Mouse (Mus musculus): ENCODE measurements around the gene Dpy19l3. TPM values are rescaled to one million over a fixed set of nuclear protein-coding genes. Genes with fewer than 3 reads are reported as not detected.
A peak's percentile ranks its signal among the peaks of the same experiment; 100 is the strongest.

Dpy19l3 gene
- total and polyA plus RNA-seq, 2 experiments from 2014 or later, result 36.9 to 52.7 TPM

DNA sequence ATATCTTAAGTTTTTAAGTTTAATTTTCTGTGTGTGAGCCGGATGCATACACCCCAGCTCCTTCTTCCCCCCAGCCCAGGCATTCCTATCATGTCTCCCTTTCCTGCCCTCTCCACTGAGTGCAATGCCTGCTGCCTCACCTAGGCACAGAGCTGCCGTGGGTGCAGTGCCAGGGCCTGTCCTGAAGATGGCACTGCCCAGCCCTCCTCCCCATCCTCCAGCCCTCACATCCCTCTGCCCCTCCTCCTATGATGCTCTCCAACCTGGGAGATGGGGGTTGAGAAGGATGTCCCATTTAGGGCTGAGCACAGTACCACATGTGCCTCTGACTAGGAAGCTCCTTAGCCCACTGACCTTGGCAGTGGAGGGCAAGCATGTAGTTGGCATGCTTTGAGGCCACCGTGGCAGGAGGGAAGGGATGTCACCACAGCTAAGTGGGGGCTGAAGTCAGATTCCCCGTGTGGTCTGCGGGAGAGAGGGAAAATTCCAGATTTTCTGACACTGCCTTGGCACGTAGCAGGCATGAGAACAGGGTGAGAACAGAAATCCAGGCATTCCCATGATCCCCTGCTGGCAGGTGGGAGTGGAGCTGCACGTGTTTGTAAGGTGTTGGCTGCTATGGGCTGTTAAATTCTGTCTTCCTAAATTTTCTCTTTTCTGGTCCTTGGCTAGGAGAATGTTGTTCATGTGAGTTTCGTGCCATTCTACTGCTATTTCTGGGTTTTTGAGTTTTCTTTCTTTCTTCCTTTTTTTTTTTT is 35.7 kb downstream of the Dpy19l3 start:
- ATAC-seq (ENCODE audit: low FRiP score), result no peak
- DNase-seq (ENCODE audit: low spot score), result peak; percentile 10

DNA sequence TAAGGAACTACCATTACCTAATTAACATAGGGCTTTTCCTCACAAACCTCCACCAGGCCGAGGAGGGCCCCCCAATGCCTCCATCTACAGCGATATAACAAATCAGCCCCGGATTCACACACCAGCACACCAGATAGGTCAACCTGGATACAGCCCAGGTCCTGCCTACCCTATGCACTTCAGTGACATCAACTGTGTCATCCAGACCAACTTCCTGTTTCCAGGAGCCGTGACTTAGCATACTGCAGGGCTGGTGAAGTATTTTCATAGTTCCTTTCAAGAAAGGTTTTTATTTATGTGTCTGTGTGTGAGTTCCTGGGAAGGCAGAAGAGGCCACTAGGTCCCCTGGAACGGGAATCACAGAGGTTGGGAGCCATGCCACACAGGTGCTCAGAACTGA is 43.9 kb downstream of the Dpy19l3 start:
- Histone ChIP-seq H3K36me3 (ENCODE audit: insufficient read depth, low read length) (peaks cover 42% of the 10 kb centered on the region), H3K4me1 (ENCODE audit: insufficient read depth, low read length) (no peaks in the 10 kb centered on the region), H3K9me3 (ENCODE audit: low read length) (no peaks in the 10 kb centered on the region), H3K4me2 (ENCODE audit: low read depth, low read length, poor library complexity, severe bottlenecking) (no peak overlapping the region), H3K27me3 (ENCODE audit: insufficient read depth, low read length) (no peaks in the 10 kb centered on the region), H3K27ac (ENCODE audit: low read depth, low read length) (no peak overlapping the region), H3K4me3 (ENCODE audit: low read depth, low read length) (no peak overlapping the region), H3K9ac (replicated peaks; ENCODE audit: low read length, poor library complexity, severe bottlenecking) (no peak overlapping the region)
- DNase-seq (ENCODE audit: low spot score) (no peak), ATAC-seq (ENCODE audit: low FRiP score) (no peak)
- 93% methylated on average over 5 of the region's 5 CpGs for WGBS
- TF ChIP-seq CTCF (IDR thresholded peaks at IDR 0.05), result no peak

More for the DNA sequence above, 35.7 kb downstream of the Dpy19l3 start:
- no peaks in the 10 kb centered on the region for H3K27me3 ChIP-seq (ENCODE audit: insufficient read depth, low read length)
- H3K4me3 ChIP-seq (ENCODE audit: low read depth, low read length), result no peak overlapping the region
- WGBS, result 90% methylated on average over 8 of the region's 8 CpGs
- no peaks in the 10 kb centered on the region for H3K9me3 ChIP-seq (ENCODE audit: low read length)
- H3K9ac ChIP-seq (replicated peaks; ENCODE audit: low read length, poor library complexity, severe bottlenecking), result no peak overlapping the region
- H3K36me3 ChIP-seq (ENCODE audit: insufficient read depth, low read length), result peaks cover 26% of the 10 kb centered on the region
- no peak overlapping the region for H3K27ac ChIP-seq (ENCODE audit: low read depth, low read length)
- H3K4me2 ChIP-seq (ENCODE audit: low read depth, low read length, poor library complexity, severe bottlenecking), result no peak overlapping the region
- peak; percentile 48 for TF ChIP-seq CTCF (IDR thresholded peaks at IDR 0.05)
- no peaks in the 10 kb centered on the region for H3K4me1 ChIP-seq (ENCODE audit: insufficient read depth, low read length)

GRCm38 (mm10) chr7:35708101-35708500 is 46.2 kb downstream of the Dpy19l3 start:
- no peak overlapping the region for H3K4me3 ChIP-seq (ENCODE audit: low read depth, low read length)
- H3K4me1 ChIP-seq (ENCODE audit: insufficient read depth, low read length), result no peaks in the 10 kb centered on the region
- no peak overlapping the region for H3K4me2 ChIP-seq (ENCODE audit: low read depth, low read length, poor library complexity, severe bottlenecking)
- no peak for ATAC-seq (ENCODE audit: low FRiP score)
- peaks cover 33% of the 10 kb centered on the region for H3K36me3 ChIP-seq (ENCODE audit: insufficient read depth, low read length)
- no peak overlapping the region for H3K27ac ChIP-seq (ENCODE audit: low read depth, low read length)
- DNase-seq (ENCODE audit: low spot score), result no peak
- no peaks in the 10 kb centered on the region for H3K27me3 ChIP-seq (ENCODE audit: insufficient read depth, low read length)
- 89% methylated on average over 16 of the region's 16 CpGs for WGBS
- no peaks in the 10 kb centered on the region for H3K9me3 ChIP-seq (ENCODE audit: low read length)
- H3K9ac ChIP-seq (replicated peaks; ENCODE audit: low read length, poor library complexity, severe bottlenecking), result no peak overlapping the region
- no peak for TF ChIP-seq CTCF (IDR thresholded peaks at IDR 0.05)

GRCm38 (mm10) chr7:35699005-35699404 is 55.2 kb downstream of the Dpy19l3 start:
- ATAC-seq (ENCODE audit: low FRiP score) (no peak), DNase-seq (ENCODE audit: low spot score) (no peak)
- peaks cover 20% of the 10 kb centered on the region for H3K36me3 ChIP-seq (ENCODE audit: insufficient read depth, low read length)
- no peaks in the 10 kb centered on the region for H3K27me3 ChIP-seq (ENCODE audit: insufficient read depth, low read length)
- H3K9me3 ChIP-seq (ENCODE audit: low read length), result no peaks in the 10 kb centered on the region
- H3K27ac ChIP-seq (ENCODE audit: low read depth, low read length), result no peak overlapping the region
- TF ChIP-seq CTCF (IDR thresholded peaks at IDR 0.05), result no peak
- no peaks in the 10 kb centered on the region for H3K4me1 ChIP-seq (ENCODE audit: insufficient read depth, low read length)
- H3K9ac ChIP-seq (replicated peaks; ENCODE audit: low read length, poor library complexity, severe bottlenecking), result no peak overlapping the region
- H3K4me2 ChIP-seq (ENCODE audit: low read depth, low read length, poor library complexity, severe bottlenecking), result no peak overlapping the region
- WGBS, result 94% methylated on average over 8 of the region's 8 CpGs
- H3K4me3 ChIP-seq (ENCODE audit: low read depth, low read length), result no peak overlapping the region

DNA sequence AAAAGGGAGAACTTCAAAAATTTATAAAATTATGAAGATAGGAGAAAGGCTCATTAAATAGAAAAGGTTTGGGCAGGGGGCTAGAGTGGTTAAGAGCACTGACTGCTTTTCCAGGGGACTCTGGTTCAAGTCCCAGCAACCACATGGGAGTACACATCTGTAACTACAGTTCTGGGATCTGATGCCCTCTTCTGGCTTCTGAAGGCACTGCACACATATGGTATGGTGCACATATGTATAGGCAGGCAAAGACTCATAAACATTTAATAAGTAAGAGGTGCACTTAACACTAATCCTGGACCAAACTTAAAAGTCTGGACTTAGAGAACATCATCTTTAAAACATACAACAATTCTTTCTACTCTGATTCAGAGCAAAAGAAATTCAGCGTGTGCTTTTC is 56.2 kb downstream of the Dpy19l3 start:
- 100% methylated on average over 1 of the region's 1 CpGs for WGBS

GRCm38 (mm10) chr7:35692641-35693040 is 61.6 kb downstream of the Dpy19l3 start:
- no peak for TF ChIP-seq CTCF (IDR thresholded peaks at IDR 0.05)
- no peaks in the 10 kb centered on the region for H3K27me3 ChIP-seq (ENCODE audit: insufficient read depth, low read length)
- no peak for ATAC-seq (ENCODE audit: low FRiP score)

More for the DNA sequence above, 56.2 kb downstream of the Dpy19l3 start:
- peak; percentile 48 for TF ChIP-seq CTCF (IDR thresholded peaks at IDR 0.05)
- H3K27me3 ChIP-seq (ENCODE audit: insufficient read depth, low read length), result no peaks in the 10 kb centered on the region
- DNase-seq (ENCODE audit: low spot score) (no peak), ATAC-seq (ENCODE audit: low FRiP score) (no peak)
- H3K4me2 ChIP-seq (ENCODE audit: low read depth, low read length, poor library complexity, severe bottlenecking), result no peak overlapping the region
- H3K9me3 ChIP-seq (ENCODE audit: low read length), result no peaks in the 10 kb centered on the region
- H3K4me1 ChIP-seq (ENCODE audit: insufficient read depth, low read length), result no peaks in the 10 kb centered on the region
- H3K4me3 ChIP-seq (ENCODE audit: low read depth, low read length), result no peak overlapping the region
- no peak overlapping the region for H3K9ac ChIP-seq (replicated peaks; ENCODE audit: low read length, poor library complexity, severe bottlenecking)
- H3K27ac ChIP-seq (ENCODE audit: low read depth, low read length), result no peak overlapping the region
- peaks cover 16% of the 10 kb centered on the region for H3K36me3 ChIP-seq (ENCODE audit: insufficient read depth, low read length)

More at GRCm38 (mm10) chr7:35692641-35693040, 61.6 kb downstream of the Dpy19l3 start:
- Histone ChIP-seq H3K4me3 (ENCODE audit: low read depth, low read length) (no peak overlapping the region), H3K9me3 (ENCODE audit: low read length) (no peaks in the 10 kb centered on the region), H3K36me3 (ENCODE audit: insufficient read depth, low read length) (peaks cover 18% of the 10 kb centered on the region), H3K9ac (replicated peaks; ENCODE audit: low read length, poor library complexity, severe bottlenecking) (no peak overlapping the region), H3K4me1 (ENCODE audit: insufficient read depth, low read length) (no peaks in the 10 kb centered on the region), H3K4me2 (ENCODE audit: low read depth, low read length, poor library complexity, severe bottlenecking) (no peak overlapping the region), H3K27ac (ENCODE audit: low read depth, low read length) (no peak overlapping the region)
- peak; percentile 38 for DNase-seq (ENCODE audit: low spot score)
- 88% methylated on average over 12 of the region's 12 CpGs for whole genome bisulfite sequencing
